Mouse (Mus musculus): ENCODE data around the gene Gar1.

DNA sequence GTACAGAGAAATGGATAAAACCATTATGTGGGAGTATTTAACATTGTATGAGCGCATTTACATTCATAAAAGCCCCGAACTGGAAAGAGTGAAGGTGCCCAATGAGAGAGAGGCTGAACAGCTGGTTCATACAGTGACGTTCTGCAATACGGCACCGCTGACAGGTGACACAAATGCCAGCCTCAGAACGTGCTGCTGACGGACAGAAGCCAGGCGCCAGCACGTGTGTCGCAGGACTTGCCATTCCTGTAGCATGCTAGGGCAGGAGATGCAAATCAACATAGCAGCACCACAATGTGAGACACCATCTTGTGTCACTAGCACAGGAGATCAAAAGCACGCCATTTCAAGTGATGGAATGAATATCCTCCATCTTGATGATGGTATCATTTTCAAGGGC, 32.6 kb downstream of the Gar1 start:
- no peak for TF ChIP-seq POLR2A (IDR thresholded peaks at IDR 0.05; ENCODE audit: borderline replicate concordance, extremely low read depth, low read depth, low read length)
- TF ChIP-seq CTCF (IDR thresholded peaks at IDR 0.05; ENCODE audit: insufficient read depth, low read length): no peak

Data from lung, adult 2 months (tissue).